Mouse (Mus musculus): ENCODE results near the gene Cd72. TPM values are rescaled to one million over a fixed set of nuclear protein-coding genes. Genes with fewer than 3 reads are reported as not detected.
A peak's percentile ranks its signal among the peaks of the same experiment; 100 is the strongest.

Cd72 gene
- polyA plus RNA-seq, 1 experiment from 2014 or later, result 0.94 TPM

GRCm38 (mm10) chr4:43400976-43401375 lies 53.5 kb downstream of the Cd72 start:
- Histone ChIP-seq H3K4me3 (replicated peaks) (no peak overlapping the region), H3K4me2 (no peak overlapping the region)
- 44% methylated on average over 10 of the region's 10 CpGs for WGBS (ENCODE audit: insufficient replicate concordance)

DNA sequence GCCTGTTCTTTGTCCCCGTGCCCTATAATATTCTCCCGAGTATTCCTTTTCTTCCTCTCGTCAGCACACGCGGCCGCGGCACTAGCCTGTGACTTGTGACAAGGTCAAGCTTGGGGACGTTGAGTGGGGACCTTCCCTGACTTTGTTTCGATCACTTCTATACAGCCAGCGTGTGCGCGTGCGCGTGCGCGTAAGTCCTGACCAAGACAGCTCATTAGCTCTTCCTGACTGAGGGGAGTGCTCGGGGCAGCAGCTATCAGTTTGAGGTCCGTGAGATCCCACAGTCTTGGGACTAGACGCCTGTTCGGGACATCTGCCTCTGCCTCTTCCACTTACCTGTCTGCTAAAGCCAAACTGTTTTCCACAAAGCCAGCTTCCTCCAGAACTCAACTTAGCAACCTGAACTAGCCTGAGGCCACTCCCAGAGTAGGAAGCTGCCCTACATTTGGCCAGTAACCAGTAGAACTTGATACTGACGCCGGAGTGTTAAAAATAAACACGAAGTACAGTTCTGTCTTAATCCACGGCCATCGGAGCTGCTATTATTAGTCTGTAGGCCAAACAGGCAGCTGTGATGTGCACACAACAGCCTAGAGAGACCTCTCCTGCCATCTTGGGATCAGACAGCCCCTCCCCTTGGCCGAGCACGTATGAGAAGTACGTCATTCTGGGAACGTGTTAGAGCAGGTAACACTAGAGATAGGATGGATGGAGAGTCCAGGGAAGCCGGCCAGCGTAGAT lies 54.9 kb downstream of the Cd72 start:
- Histone ChIP-seq H3K36me3 (replicated peaks) (no peaks in the 10 kb centered on the region), H3K9me3 (replicated peaks) (no peaks in the 10 kb centered on the region), H3K4me3 (replicated peaks) (no peak overlapping the region), H3K4me1 (replicated peaks) (no peaks in the 10 kb centered on the region), H3K4me2 (peak overlapping the region; percentile 0; the same call in 1 of the 2 replicates), H3K27ac (replicated peaks) (no peak overlapping the region), H3K9ac (no peak overlapping the region), H3K27me3 (no peaks in the 10 kb centered on the region)
- 72% methylated on average over 31 of the region's 31 CpGs for WGBS (ENCODE audit: insufficient replicate concordance)
- no peak for ATAC-seq (ENCODE audit: insufficient read depth)

More at GRCm38 (mm10) chr4:43400976-43401375, 53.5 kb downstream of the Cd72 start:
- no peaks in the 10 kb centered on the region for H3K9me3 ChIP-seq (replicated peaks)
- ATAC-seq (ENCODE audit: insufficient read depth), result no peak
- H3K4me1 ChIP-seq (replicated peaks), result no peaks in the 10 kb centered on the region
- no peak overlapping the region for H3K9ac ChIP-seq
- H3K27ac ChIP-seq (replicated peaks), result no peak overlapping the region
- H3K36me3 ChIP-seq (replicated peaks), result no peaks in the 10 kb centered on the region
- peaks cover 8% of the 10 kb centered on the region; the same call in 1 of the 2 replicates for H3K27me3 ChIP-seq

DNA sequence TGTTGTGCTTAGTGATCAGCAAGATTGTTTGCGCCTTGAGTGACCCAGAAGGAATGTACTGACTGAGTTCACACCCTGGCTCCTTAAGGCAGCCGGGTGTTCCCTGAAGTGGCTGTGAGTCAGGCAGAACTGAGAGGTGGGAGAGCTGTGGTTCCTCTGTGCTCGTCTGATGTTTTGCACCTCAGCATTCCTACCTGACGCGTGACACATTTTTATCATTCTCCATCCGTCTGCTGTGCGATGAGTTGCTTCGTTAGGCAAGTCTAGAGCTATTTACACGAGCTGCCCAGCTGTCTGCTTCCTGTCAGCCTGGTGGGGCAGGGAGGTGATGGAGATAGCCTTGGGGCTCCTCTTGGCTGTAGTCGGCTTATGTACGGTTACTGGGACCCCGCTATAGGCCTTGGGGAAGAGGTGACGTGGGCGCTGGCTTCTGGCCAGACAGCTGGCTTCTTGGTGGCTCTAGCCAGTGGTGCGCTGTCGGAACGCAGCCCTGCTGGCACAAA lies 55.5 kb downstream of the Cd72 start:
- ATAC-seq (ENCODE audit: insufficient read depth), result no peak
- Histone ChIP-seq H3K9ac (no peak overlapping the region), H3K4me2 (peak overlapping the region; percentile 0; the same call in 1 of the 2 replicates), H3K36me3 (replicated peaks) (no peaks in the 10 kb centered on the region), H3K4me3 (replicated peaks) (no peak overlapping the region), H3K27me3 (no peaks in the 10 kb centered on the region), H3K9me3 (replicated peaks) (no peaks in the 10 kb centered on the region), H3K4me1 (replicated peaks) (0 out of 2 replicates have a peak, but pooled peaks cover 2% of the 10 kb centered on the region), H3K27ac (replicated peaks) (no peak overlapping the region)
- WGBS (ENCODE audit: insufficient replicate concordance), result 50% methylated on average over 17 of the region's 17 CpGs

DNA sequence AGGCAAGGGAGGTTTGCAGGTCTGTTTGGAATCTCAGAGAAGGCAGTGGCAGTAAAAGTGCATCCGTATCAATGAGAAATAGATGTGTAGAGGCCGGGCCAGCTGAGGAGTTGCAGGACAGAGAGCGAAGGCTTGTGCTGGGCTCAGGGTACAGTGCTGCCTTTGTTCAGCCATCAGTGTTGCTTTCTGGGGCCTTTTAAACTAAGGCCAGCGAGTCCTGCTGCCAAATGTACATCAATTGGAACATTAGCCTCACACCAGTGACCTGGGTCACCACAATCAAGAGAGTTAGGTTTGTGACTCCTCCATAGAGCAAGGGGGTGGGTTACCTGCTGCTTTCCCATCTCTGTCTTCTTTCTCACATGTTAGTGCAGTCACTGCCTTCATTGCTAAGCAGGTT lies 56.4 kb downstream of the Cd72 start:
- Histone ChIP-seq H3K9me3 (replicated peaks) (no peaks in the 10 kb centered on the region), H3K4me3 (replicated peaks) (no peak overlapping the region), H3K36me3 (replicated peaks) (no peaks in the 10 kb centered on the region), H3K9ac (no peak overlapping the region), H3K4me1 (replicated peaks) (0 out of 2 replicates have a peak, but pooled peaks cover 3% of the 10 kb centered on the region), H3K27me3 (no peaks in the 10 kb centered on the region), H3K27ac (replicated peaks) (no peak overlapping the region), H3K4me2 (no peak overlapping the region)
- ATAC-seq (ENCODE audit: insufficient read depth), result no peak
- WGBS (ENCODE audit: insufficient replicate concordance), result 54% methylated on average over 4 of the region's 4 CpGs

Other genes with a start within 250 kb of the Cd72 start
- gene Atp8b5, start 187.5 kb downstream of the Cd72 start, polyA plus RNA-seq (2015; fragmentation: Nextera tagmentation; extraction: Ambion mirVana), result 0.08 and 0.09 TPM in 2 replicates
- 1.4 and 2.8 TPM in 2 replicates for gene Rusc2, start 72.6 kb downstream of the Cd72 start, polyA plus RNA-seq (2015; fragmentation: Nextera tagmentation; extraction: Ambion mirVana)
- not detected in 2 replicates for gene Fam166b, start 25.5 kb downstream of the Cd72 start, polyA plus RNA-seq (2015; fragmentation: Nextera tagmentation; extraction: Ambion mirVana)
- 1.0 and 1.2 TPM in 2 replicates for gene Tesk1, start 12.7 kb downstream of the Cd72 start, polyA plus RNA-seq (2015; fragmentation: Nextera tagmentation; extraction: Ambion mirVana)
- 0.07 and 0.18 TPM in 2 replicates for gene Sit1, start 29.1 kb upstream of the Cd72 start, polyA plus RNA-seq (2015; fragmentation: Nextera tagmentation; extraction: Ambion mirVana)
- 33.5 and 34.2 TPM in 2 replicates for gene Ccdc107, start 38.3 kb upstream of the Cd72 start, polyA plus RNA-seq (2015; fragmentation: Nextera tagmentation; extraction: Ambion mirVana)
- gene Arhgef39, start 45.1 kb upstream of the Cd72 start, polyA plus RNA-seq (2015; fragmentation: Nextera tagmentation; extraction: Ambion mirVana), result 34.5 and 38.2 TPM in 2 replicates
- gene Car9, start 52.3 kb upstream of the Cd72 start, polyA plus RNA-seq (2015; fragmentation: Nextera tagmentation; extraction: Ambion mirVana), result 1.3 and 1.9 TPM in 2 replicates
- 34.1 and 47.4 TPM in 2 replicates for gene Tpm2, start 69.1 kb upstream of the Cd72 start, polyA plus RNA-seq (2015; fragmentation: Nextera tagmentation; extraction: Ambion mirVana)
- gene Creb3, start 107.7 kb upstream of the Cd72 start, polyA plus RNA-seq (2015; fragmentation: Nextera tagmentation; extraction: Ambion mirVana), result 22.3 and 24.9 TPM in 2 replicates
- 37.5 and 40.3 TPM in 2 replicates for gene Tln1, start 108.1 kb upstream of the Cd72 start, polyA plus RNA-seq (2015; fragmentation: Nextera tagmentation; extraction: Ambion mirVana)
- gene Rgp1, start 124.1 kb upstream of the Cd72 start, polyA plus RNA-seq (2015; fragmentation: Nextera tagmentation; extraction: Ambion mirVana), result 13.6 and 15.7 TPM in 2 replicates
- gene Gba2, start 124.2 kb upstream of the Cd72 start, polyA plus RNA-seq (2015; fragmentation: Nextera tagmentation; extraction: Ambion mirVana), result 16.7 and 18.8 TPM in 2 replicates
- gene Msmp, start 129.9 kb upstream of the Cd72 start, polyA plus RNA-seq (2015; fragmentation: Nextera tagmentation; extraction: Ambion mirVana), result 0.58 TPM in 1 of 2 replicates, not detected in the other
- gene Npr2, start 177.3 kb upstream of the Cd72 start, polyA plus RNA-seq (2015; fragmentation: Nextera tagmentation; extraction: Ambion mirVana), result 0.70 and 0.88 TPM in 2 replicates
- not detected in 2 replicates for gene Spag8, start 199.0 kb upstream of the Cd72 start, polyA plus RNA-seq (2015; fragmentation: Nextera tagmentation; extraction: Ambion mirVana)
- 62.9 and 69.4 TPM in 2 replicates for gene Hint2, start 201.8 kb upstream of the Cd72 start, polyA plus RNA-seq (2015; fragmentation: Nextera tagmentation; extraction: Ambion mirVana)
- gene Tmem8b, start 214.3 kb upstream of the Cd72 start, polyA plus RNA-seq (2015; fragmentation: Nextera tagmentation; extraction: Ambion mirVana), result 0.15 and 0.20 TPM in 2 replicates
- gene Fam221b, start 214.5 kb upstream of the Cd72 start, polyA plus RNA-seq (2015; fragmentation: Nextera tagmentation; extraction: Ambion mirVana), result 0.81 and 1.1 TPM in 2 replicates
- not detected in 2 replicates for gene Olfr70, start 246.2 kb upstream of the Cd72 start, polyA plus RNA-seq (2015; fragmentation: Nextera tagmentation; extraction: Ambion mirVana)

Data from liver, embryonic 15.5 days (tissue).